Mouse (Mus musculus) brain, embryonic 14.5 days (tissue): ENCODE data around the gene Wdfy2.

Experiments used
- CTCF ChIP-seq: fragments of 200-500 bp; IDR thresholded peaks from 2 replicates; pipeline ENCODE4 v1.5.1; 2012; ENCODE audit warnings: inconsistent platforms, mild to moderate bottlenecking, moderate library complexity, borderline replicate concordance; ENCODE audit not compliant: insufficient read depth, insufficient read length; ENCODE audit errors: extremely low read depth
- POLR2A ChIP-seq: fragments of 200-500 bp; IDR thresholded peaks from 2 replicates; pipeline ENCODE4 v1.6.1; 2012; ENCODE audit warnings: mild to moderate bottlenecking, inconsistent platforms, borderline replicate concordance; ENCODE audit not compliant: poor library complexity, insufficient read depth, insufficient read length, severe bottlenecking; ENCODE audit errors: extremely low read depth

GRCm38 (mm10) chr14:62898061-62898460 is 60.6 kb downstream of the Wdfy2 start:
- TF ChIP-seq CTCF (no peak), POLR2A (no peak)
